Mouse (Mus musculus) testis, postnatal 14 days (tissue): ENCODE results near the gene Mical2.

Experiments
- DNase-seq: peaks from one replicate; pipeline ENCODE4 v3.0.0; 2021; ENCODE audit warnings: low spot score

Gene Mical2

DNA sequence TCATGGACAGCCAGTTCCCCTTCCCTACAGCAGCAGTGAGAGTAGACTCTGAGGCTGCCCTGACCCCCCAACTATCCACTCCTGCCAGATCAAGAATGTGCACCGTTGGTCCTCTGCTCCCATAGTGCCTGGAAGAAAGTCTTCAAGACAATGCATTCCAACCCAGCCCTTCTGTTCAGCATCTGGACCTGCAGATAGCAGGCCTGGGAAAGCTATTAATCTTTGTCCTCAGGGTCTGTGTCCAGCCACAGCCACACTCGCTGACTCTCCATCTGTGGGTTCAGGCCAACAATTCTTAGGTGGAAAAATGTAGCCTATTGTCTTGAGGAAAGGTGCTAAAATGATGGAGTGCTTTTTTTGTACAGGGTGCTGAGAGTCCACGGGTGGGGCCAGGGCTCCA lies 54.8 kb downstream of the Mical2 start:
- DNase-seq, result no peak

DNA sequence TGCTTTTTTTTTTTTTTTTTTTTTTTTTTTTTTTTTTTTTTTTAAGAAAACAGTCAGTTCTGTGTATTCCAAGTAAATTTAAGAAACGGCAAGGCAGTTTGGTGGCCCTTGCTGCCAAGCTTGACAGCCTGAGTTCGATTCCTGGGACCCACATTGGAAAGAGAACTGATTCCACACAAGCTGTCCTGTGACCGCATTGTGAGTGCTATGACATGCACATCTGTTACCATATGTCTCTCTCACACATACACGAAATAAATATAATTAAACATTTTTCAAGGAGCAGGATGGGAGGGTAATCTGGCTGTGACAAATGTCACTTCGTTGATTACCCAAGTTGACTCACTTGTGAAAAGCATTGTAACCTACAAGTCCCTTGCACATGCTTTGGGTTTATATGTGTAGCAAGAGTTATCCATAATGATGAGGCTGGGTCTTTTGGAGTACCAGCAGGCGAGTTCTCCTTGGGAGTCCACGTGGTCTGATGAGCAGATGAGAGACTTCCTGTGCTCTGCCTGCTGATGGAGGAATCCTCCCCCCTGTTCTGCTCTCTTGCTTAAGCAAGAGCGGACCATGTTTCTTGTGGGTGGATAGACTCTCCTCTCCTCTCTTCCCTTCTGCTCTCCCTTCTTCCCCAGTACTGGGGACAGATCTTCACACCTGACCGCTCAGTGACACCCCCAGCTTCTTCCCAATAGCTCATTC lies 58.1 kb downstream of the Mical2 start:
- no peak for DNase-seq

DNA sequence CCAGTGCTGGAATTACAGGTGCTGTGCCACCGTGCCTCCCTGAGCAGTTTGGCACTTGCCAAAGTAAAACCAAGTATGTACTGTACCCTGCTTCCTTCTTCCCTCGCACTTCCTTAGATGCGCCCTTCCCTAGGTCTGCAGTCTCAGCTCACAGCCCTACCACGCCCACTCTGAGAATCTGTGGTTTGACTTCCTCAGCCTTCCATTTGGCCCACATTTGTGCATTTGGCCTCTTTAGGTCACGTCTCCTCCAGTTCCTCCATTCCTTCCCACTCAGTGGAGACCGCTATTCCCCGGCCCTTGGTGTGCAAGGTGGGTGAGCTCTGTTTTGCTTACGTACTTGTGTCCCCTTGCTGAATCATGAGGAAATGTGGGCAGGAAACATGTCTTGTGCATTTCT lies 59.9 kb downstream of the Mical2 start:
- no peak for DNase-seq

DNA sequence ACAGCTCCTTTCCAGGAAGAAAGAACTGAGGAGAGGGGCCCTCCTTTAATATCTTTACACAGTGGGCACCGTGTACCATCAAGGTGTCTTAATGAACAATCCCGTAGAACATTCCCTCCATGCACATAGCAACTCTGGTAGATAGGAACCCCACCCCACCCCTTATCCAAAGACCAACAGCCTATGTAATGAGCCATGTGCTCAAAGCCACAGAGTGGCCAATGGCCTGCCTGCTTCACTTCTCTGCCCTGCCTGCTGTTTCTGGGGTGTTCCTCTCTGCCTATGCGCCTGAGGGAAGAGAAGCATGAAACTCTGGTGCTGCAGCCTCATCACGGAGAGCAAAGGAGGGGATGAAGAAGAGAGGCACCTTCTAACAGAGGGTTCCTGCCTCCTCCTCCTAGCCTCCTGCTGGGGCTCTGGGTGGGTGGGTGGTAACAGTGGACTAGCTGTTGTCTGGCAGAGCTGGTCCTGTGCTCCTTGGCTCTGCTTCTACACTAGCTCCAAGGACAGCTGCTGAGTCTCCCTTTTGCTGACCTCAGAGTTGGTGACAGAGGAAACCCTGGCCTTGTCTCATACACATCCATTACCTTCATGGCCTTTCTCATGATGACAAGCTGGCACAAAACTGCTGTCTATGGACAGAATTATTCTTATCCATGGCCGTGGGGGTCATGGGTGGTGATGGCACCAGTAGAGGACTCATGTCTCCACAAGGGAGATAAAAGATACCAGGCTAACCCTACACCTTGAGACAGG lies 62.9 kb downstream of the Mical2 start:
- no peak for DNase-seq

DNA sequence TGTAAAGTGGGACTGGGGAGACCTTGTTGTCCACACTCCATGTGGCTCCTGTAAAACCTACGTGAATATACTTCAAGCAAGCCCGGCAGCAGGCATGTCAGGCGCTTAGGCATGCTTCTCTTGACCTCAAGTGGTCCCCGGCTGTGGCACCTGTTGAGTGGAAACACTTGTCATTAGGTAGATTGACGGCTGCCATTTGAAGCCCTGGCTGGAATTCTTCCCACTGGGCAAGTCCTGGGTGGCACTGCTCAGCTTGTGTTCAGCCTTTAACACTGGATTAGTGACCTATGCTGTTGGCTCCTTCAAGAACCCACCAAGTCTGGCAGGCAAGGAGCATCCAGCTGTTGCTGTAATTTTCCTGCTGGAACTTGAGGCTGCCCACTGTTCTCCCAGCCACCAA lies 63.9 kb downstream of the Mical2 start:
- no peak for DNase-seq

DNA sequence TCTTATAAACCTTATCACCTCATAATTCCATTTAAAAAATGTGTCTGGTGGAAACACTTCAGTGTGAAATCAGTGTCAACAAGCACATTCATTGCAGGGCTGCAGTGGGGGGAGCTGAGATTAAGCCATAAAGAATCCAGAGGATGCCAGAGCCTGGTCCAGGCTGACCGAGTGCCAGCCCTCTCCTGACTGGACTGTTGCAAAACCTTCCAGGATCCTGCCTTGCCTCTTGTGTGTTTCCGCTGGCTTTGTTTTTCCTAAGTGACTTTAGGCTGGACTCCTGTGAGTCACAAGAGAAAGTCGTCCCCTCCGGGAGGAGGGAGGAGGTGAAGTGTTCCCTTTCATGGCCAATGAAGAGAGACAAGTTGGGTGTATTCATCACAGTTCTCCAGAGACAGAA lies 64.3 kb downstream of the Mical2 start:
- no peak for DNase-seq

DNA sequence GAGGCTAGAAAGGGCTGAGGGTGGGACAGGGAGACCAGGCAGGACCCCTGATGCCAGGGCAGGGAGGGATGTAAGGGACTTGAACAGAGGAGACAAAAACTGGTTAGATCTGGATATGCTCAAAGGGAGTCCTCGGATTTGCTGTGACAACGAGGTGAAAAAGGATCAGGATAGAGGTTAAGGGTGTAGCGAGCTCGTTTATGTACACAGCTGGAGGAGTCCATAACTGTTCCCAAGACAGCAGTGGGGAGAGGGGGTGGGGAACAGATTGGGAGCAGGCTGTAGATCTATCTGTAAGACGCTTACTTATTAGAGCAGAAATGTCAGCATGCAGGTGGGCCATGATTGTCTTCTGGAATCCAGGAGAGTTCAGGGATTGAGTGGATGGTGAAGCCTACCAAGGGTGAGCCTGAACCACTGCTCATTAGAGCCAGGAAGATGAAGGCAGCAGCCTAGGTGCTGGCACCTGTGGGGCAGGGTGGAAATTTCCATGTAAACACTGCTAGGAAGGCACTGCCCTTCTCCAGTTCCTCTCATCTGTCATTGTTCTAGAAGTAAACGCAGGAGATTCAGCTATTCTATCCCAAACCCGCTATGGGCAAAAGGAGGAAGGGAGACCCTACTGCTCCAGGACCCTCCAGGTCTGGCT lies 67.9 kb downstream of the Mical2 start:
- DNase-seq, result no peak

DNA sequence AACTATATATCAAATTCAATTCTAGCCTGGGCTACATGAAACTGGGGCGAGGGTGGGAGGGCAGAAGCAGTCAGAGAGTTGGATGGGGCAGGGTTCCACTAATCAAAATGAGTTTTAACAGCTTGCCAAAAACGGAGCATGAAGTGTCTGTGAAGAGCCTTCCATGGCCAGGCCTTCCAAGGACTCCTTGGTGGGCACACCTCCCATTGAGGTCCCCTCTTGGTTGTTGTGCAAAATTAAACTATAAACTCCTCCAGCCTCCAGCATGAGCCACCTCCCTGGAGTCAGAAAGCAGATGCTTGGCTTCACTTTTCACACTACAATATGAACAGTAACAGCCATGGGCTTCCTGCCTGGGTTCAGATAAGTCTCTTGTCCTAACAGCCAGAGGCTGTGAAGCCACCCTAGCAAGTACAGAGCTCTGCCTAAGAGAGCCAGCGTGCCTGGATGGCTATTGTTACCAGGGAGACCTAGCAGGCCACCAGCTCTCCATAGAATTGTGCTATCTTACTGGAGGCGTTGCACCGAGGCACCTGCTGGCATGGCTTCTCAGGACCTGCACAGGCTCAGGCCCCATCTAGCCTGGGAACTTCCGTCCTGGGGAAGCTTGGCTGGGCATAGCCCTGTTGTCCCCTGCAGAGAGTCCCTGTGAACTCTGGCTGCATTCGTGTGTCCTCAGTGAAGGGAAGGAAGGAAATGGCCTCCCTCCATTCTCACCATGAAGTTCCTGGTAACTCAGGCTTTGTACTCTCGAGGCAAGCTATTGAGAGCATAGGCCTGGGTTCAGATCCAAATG lies 70.0 kb downstream of the Mical2 start:
- no peak for DNase-seq

DNA sequence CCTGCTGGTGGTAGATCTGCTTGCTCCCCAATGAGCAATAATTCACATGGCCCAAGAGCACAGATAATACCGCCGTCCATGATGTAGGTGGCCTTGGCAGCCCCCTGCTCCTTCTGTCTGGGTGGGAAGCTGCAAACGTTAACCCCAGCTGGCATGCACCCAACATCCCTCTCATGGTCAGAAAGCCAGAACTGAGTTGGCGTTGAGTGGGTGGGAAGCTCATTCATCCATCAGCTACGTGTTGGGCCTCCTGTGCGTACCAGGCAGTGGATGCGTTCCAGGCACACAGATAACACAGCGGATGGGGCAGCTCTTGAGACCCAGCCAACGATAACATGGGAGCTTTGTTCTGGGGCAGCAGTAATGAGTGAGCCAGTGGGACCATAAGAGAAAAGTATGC lies 72.4 kb downstream of the Mical2 start:
- peak; percentile 27 for DNase-seq

DNA sequence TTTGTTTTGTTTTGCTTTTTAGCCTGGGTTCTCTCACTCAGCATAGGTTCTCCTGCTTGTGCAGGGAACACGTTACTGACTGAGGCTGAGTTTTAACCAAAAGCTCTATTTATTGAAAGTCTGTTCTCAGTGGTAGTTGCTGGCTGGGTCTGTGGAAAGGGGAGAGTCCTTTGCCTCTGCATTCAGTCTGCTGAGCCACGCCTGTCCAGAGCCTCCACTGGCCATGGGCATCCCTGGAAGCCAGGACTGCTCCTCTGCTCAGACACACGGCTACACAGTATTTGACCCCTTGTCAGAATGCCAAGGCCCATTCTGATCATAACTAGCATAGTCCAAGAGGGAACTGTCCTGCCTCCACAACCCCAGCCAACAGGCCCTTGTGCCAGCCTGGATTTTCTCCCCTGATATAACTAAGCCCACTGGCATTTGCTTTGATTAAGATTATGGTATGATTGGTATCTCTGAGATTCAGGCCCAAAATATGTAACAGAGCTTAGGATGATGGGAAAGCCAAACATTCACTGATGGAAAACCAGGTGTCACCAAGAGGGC lies 73.3 kb downstream of the Mical2 start:
- no peak for DNase-seq

DNA sequence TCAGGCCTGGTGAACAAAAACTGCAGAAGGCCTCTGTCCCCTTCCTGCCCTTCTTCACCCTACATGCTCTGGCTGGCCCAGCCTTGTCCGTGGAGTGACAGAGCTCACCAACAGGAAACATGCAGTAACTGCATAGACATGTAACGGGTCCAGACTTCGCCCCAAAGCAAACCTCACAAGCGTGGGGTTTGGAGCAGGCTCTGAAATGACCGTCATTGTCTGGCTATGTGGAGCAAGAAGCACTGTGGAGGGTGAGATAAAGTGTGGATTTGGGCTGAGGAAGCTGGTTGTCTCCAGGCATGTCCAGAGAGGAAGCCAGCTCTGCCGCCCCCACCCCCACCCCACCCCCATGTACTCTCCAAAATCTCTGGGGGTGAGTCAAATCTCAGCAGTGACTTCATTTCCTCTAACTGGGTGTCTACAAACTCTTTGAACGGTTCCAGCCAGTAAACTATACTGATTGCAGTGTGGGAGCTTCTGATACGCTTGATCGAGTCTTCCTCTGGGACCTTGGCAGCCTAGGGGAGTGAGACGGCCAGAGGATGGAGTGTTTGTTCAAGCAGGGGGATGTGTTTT lies 74.0 kb downstream of the Mical2 start:
- no peak for DNase-seq

DNA sequence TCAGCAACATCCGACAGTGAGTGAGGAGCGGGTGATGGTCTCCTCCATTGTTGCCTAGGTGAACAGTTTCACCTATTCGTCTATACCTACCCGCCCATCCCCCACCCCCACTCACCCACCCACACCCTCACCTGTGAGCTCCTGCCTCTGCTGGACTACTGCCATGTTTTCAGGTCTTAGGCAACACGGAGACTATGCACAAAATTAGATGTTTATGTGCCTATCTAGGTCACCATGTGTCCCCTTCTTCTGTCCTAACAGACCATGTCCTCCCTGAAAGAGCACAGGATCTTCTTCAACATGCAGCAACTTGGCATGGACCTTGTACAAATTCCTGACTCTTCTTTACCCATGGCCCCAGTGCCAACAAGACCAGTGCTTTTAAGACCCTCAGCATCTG lies 74.5 kb downstream of the Mical2 start:
- no peak for DNase-seq

DNA sequence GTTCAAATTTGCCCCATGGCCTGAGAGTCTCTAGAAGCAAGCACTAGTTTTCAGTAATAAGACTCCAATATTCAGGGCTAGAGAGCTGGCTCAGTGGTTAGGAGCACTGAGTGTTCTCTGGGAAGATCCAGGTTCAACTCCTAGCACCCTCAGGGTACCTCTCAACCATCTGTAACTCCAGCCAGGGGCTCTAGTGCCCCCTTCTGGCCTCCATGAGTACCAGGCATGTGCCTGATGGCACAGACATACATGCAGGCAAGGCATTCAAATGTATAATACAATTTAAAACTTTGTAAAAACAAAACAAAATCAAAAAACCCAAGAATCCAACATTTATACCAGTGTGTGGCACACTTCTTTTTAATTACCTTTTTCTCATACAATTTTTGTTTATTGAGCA lies 75.4 kb downstream of the Mical2 start:
- no peak for DNase-seq

DNA sequence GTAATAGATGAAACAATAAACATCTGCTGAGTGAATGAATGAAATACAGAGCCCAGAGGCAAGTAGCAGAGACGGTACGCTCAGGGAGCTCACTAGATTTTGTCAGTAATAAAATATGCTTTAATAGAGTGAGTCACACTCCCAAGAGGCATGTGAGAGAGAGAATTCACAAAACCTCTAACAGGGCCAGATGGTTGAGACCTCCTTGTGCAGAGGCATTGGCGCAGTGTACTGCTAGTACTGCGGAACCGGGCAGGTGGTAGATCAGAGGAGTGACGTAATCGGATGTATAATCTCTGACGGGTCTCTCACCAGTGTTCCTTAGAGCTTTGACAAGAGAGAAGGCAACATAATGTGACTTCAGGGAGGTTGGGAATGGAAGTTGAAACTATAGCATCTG lies 78.7 kb downstream of the Mical2 start:
- no peak for DNase-seq

DNA sequence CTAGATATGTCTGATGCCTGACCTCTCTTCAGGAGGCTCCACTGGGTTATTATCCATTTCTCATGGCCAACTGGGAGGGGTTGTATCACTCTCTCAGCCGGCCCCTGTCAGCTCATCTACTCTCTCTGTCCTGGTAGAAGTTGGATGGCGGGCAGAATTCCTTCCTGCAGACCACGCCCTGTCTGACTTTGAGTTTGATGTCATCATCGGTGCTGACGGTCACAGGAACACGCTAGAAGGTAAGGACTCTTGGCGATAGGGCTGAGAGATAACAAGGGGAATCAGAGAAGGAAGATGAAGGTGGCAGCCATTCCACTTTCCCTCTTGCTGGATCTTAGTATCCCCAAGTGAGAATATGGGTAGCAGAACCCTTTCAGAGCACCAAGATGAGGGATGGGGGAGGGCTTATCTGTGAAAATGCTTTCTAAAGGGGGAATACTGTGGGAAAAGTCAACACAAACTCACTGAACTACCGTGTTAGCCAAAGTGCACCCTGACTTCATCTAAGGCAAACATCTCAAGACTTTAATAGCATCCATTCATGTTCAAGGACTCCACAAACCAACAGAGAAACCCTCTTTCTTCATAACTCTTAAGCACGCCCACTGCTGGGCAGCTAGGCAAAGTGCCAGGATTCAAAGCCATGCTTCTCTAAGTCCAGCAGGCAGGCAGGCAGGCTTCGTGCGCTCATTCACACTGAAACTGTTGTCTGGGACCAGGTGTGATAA lies 83.8 kb downstream of the Mical2 start:
- DNase-seq, result no peak

DNA sequence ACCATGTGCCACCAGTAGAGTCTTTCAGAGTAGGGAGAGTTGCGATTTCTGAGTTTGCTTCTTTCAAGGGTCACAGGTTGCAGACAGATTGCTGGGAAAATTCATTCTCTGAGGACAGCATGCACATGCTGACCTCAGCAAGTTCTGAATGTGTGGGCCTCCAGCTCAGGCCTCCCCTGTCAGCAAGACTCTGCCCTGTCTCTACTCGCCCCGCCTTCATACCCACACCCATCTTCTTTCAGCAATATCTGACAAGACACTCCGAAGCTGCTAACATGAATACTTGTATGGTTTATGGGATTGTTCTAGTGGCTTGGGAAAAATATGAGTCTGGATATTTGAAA lies 84.3 kb downstream of the Mical2 start:
- no peak for DNase-seq

DNA sequence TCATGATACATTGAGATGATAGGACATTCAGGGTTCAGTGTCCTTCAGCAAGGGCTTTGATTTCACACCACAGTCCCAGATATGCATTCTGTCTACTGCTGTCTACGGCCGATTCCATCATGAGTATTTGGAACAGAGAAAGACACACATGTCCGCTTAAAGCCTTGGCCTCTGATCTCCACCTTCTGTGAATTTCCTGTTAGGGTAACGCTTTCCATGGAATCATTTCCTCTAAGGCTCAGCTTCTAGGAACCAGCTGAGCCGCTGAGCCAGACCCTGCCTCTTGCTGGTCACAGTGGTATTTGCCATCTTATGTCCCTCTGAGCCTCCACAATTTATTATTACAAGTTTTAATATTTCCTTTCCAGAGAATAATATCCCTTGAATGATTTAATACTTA lies 87.6 kb downstream of the Mical2 start:
- DNase-seq, result no peak

DNA sequence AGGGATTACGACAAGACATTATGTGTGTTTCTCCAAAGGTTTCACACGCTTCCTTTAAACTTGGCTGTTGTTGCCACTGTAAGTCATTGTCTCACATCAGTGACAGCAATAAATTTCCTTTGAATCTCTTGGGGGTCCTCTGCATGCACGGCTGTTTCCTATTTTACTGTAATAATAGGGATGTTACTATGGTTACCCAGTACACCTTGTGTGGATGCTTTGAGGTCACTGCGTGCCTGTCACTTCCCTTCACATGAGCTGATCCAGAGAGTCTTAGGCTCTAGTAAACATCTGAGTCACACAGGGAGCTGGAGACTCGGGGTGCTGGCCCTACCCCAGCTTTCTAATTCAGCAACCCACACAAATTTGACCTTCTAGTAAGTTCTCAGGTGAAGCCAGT lies 88.0 kb downstream of the Mical2 start:
- no peak for DNase-seq

DNA sequence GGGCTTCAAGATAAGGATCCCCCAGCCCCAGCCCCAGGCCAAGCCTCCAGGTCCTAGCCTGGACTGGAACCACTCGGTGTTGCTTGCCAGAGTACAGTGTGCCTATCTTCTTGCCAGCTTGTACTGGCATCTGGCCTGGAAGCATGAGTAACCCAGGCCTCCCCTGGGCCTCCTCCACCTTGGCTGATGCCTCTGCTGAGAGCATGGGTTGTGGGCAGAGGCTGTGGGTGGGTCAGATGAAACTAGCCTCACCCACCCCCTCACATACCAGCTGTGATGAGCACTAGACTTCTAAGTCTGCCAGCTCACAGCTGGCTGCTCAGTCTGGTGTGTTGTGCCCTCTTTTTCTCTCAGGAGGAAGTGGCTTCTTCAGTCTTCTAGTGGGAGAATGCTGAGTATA lies 90.6 kb downstream of the Mical2 start:
- DNase-seq, result peak; percentile 77

DNA sequence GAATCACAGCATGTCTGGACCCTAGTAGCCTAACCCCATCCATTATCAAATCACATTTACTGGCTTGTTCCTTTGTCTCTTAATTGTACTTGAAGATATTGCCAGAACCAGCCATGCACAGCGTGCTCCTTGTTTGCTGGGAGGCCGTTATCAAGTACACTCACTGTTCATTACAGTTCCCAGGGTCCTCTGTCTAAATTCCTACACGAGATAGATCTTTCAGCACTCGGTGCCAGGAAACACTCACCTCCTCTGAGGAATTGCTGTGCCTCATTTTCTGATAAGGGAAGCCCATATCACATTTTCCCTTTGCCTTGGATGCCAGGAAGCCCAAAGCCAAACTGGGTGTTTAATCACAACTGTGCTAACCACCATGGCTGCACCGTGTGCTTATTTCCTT lies 91.8 kb downstream of the Mical2 start:
- peak; percentile 63 for DNase-seq

DNA sequence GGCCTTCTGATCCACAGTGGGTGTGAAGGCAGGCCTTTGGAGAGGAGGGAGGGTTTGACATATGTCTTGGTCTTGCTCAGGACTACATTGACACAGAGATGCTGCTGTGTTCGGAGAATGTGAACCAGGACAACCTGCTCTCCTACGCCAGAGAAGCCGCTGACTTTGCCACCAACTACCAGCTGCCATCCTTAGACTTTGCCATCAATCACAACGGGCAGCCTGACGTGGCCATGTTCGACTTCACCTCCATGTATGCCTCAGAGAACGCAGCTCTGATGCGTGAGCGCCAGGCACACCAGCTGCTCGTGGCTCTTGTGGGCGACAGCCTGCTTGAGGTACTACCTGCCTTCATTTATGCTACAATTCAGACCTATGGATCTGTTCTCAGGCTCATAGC lies 92.7 kb downstream of the Mical2 start:
- no peak for DNase-seq
